Mouse (Mus musculus) liver, postnatal 0 days (tissue): ENCODE data around the gene Fank1. TPM values are rescaled to one million over a fixed set of nuclear protein-coding genes. Genes with fewer than 3 reads are reported as not detected.
A peak's percentile ranks its signal among the peaks of the same experiment; 100 is the strongest.

Experiments
- ATAC-seq: fragments of 200-750 bp; cut with Nextera tagmentation; 2 replicates; pipeline ENCODE4 v1.8.0; 2017; ENCODE audit warnings: mild to moderate bottlenecking, moderate library complexity
- DNase-seq: peaks from one replicate; pipeline ENCODE4 v3.0.0-alpha.2; 2016
- H3K27ac ChIP-seq: fragments of 300-500 bp; sonication (generic); 2 replicates; pipeline ENCODE4 v1.5.1; 2014; ENCODE audit warnings: antibody characterized with exemption, moderate library complexity, mild to moderate bottlenecking, low read depth
- H3K27me3 ChIP-seq: fragments of 300-500 bp; sonication (generic); 2 replicates; pipeline ENCODE4 v1.6.1; 2014; ENCODE audit warnings: low read length, control low read depth, mixed read lengths; ENCODE audit not compliant: insufficient read depth
- H3K36me3 ChIP-seq: fragments of 300-500 bp; sonication (generic); replicated peaks from 2 replicates; pipeline ENCODE4 v1.6.1; 2014; ENCODE audit warnings: mild to moderate bottlenecking, control low read depth, low read length, moderate library complexity, mixed read lengths; ENCODE audit not compliant: insufficient read depth
- H3K4me1 ChIP-seq: fragments of 300-500 bp; sonication (generic); 2 replicates; pipeline ENCODE4 v1.6.1; 2014; ENCODE audit warnings: antibody characterized with exemption, mild to moderate bottlenecking, control low read depth; ENCODE audit not compliant: insufficient read depth
- H3K4me2 ChIP-seq: fragments of 300-500 bp; sonication (generic); 2 replicates; pipeline ENCODE4 v1.6.1; 2014; ENCODE audit warnings: low read depth, mild to moderate bottlenecking, low read length, moderate library complexity, mixed read lengths
- H3K4me3 ChIP-seq: fragments of 300-500 bp; sonication (generic); 2 replicates; pipeline ENCODE4 v1.5.1; 2014; ENCODE audit warnings: low read depth, low read length
- H3K9ac ChIP-seq: fragments of 300-500 bp; sonication (generic); replicated peaks from 2 replicates; pipeline ENCODE4 v1.6.1; 2014; ENCODE audit warnings: mild to moderate bottlenecking, moderate library complexity
- H3K9me3 ChIP-seq: fragments of 300-500 bp; sonication (generic); 2 replicates; pipeline ENCODE4 v1.6.1; 2016; ENCODE audit warnings: mild to moderate bottlenecking, control low read depth, low read length, mixed read lengths
- CTCF ChIP-seq: sonication (generic); IDR thresholded peaks from 2 replicates; pipeline ENCODE4 v1.5.1; 2016; ENCODE audit warnings: antibody characterized with exemption, low read depth
- EP300 ChIP-seq: IDR thresholded peaks from 2 replicates; pipeline ENCODE4 v1.6.1; 2016; ENCODE audit warnings: antibody characterized with exemption, low read depth, mild to moderate bottlenecking
- whole genome bisulfite sequencing: fragments of 180-500 bp; shearing (Covaris S2); extraction: QIAGEN DNeasy Blood & Tissue Kit; methylation state at CpG from one replicate; pipeline ENCODE4 v1.1.7; 2014; ENCODE audit not compliant: insufficient replicate concordance; 5-methylcytosine and 5-hydroxymethylcytosine counted together
- polyA plus RNA-seq: library from polyadenylated mRNA; unstranded; fragments of >200 nt; fragmentation: Nextera tagmentation; extraction: Ambion mirVana; gene quantifications from 2 replicates; pipeline ENCODE4 v1.2.1, GENCODE M21; 2015

Fank1 gene
- polyA plus RNA-seq = not detected in 2 replicates

DNA sequence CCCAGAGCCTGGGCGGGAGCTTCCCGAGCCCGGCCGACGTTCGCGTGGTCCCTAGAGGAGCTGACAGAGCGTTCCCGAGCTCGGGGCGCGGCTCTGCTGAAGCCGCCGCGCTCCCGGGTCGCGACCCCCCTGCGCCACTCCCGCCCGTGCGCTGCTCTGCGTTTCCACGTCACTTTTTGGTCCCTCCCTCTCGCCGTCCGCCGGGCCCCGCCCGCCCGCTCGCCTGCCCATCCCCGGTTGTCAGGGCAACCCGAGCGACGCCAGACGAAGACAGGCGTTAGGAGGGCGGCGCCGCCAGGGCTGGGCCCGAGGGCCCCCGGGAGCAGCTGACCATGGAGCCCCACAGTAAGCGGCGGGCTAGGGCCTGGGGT lies at the start of gene Fank1:
Fank1 (plus strand) TSS at position 236 of the 371 bp plus-strand sequence.
- Histone ChIP-seq H3K4me3 (peak within 1 kb of the TSS; percentile 86), H3K9me3 (no peaks in the 10 kb centered on the region), H3K9ac (peak within 1 kb of the TSS; percentile 80), H3K27me3 (no peaks in the 10 kb centered on the region), H3K4me1 (peaks cover 11% of the 10 kb centered on the region), H3K36me3 (no peaks in the 10 kb centered on the region), H3K4me2 (peak within 1 kb of the TSS; percentile 90), H3K27ac (peak within 1 kb of the TSS; percentile 48; the same call in 1 of the 2 replicates)
- under 1% methylated on average over 45 of the region's 45 CpGs for WGBS
- DNase-seq (peak; percentile 93), ATAC-seq (peak; percentile 97)
- TF ChIP-seq EP300 (no peak), CTCF (no peak)

- TF ChIP-seq CTCF (no peak), EP300 (no peak)
- Histone ChIP-seq H3K36me3 (peaks cover 12% of the 10 kb centered on the region), H3K9me3 (no peaks in the 10 kb centered on the region), H3K4me2 (no peak overlapping the region), H3K9ac (no peak overlapping the region), H3K27ac (no peak overlapping the region), H3K27me3 (no peaks in the 10 kb centered on the region), H3K4me1 (no peaks in the 10 kb centered on the region), H3K4me3 (no peak overlapping the region)
- DNase-seq (no peak), ATAC-seq (no peak)
- 83% methylated on average over 6 of the region's 6 CpGs for WGBS
Observed at GRCm38 (mm10) chr7:133727027-133727426, 49.6 kb upstream of the Fank1 start.

GRCm38 (mm10) chr7:133729351-133729750 lies 47.3 kb upstream of the Fank1 start:
- WGBS = 77% methylated on average over 5 of the region's 5 CpGs
- Histone ChIP-seq H3K36me3 (peaks cover 2% of the 10 kb centered on the region; the same call in 1 of the 2 replicates), H3K27me3 (no peaks in the 10 kb centered on the region), H3K4me3 (no peak overlapping the region), H3K9me3 (no peaks in the 10 kb centered on the region), H3K27ac (no peak overlapping the region), H3K4me1 (no peaks in the 10 kb centered on the region), H3K9ac (no peak overlapping the region), H3K4me2 (no peak overlapping the region)
- ATAC-seq = no peak
- no peak for DNase-seq
- TF ChIP-seq CTCF (no peak), EP300 (no peak)

DNA sequence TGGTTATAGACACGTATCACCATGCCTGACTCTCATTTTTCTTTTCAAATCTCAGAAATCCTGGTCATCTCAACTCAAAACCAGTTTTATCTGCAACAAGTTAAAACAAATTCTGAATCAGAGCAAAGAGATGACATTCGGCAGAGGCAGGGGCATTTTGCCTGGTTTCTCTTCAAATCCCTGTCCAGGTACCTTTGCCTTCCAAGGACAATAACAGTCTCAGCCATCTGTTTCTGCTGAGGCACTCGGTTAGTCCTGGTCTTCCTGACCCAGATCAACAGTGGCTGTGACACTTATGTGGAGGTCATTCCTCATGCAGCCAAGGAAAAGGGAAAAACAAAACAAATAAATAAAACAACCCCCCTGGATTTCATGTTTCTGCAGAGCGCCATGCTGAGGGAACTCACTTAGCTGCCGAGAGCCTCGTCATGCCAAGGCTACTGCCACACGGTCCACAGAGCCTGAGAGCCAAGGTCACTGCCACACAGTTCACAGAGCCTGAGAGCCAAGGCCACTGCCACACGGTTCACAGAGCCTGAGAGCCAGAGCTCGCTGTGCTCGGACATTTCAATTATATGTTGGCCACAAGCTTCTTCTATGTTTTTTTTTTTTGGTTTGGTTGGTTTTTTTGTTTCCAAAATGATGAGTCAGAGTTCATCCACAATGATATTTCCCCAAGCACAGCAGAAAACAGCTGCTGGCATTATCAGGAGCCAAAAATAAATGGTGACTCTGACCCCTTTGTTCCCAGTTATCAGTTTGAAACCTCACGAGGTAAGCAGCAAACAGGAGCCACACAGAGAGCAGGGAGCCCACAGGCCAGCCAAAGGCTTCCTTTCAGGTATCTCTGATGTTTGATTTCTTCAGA lies 46.1 kb upstream of the Fank1 start:
- WGBS = 63% methylated on average over 11 of the region's 11 CpGs
- no peaks in the 10 kb centered on the region for H3K9me3 ChIP-seq
- H3K36me3 ChIP-seq = peaks cover 2% of the 10 kb centered on the region; the same call in 1 of the 2 replicates
- H3K4me2 ChIP-seq = no peak overlapping the region
- H3K4me3 ChIP-seq = no peak overlapping the region
- no peak overlapping the region for H3K9ac ChIP-seq
- ATAC-seq = no peak
- TF ChIP-seq CTCF (no peak), EP300 (no peak)
- no peak overlapping the region for H3K27ac ChIP-seq
- no peaks in the 10 kb centered on the region for H3K27me3 ChIP-seq
- DNase-seq = no peak
- no peaks in the 10 kb centered on the region for H3K4me1 ChIP-seq

GRCm38 (mm10) chr7:133731971-133732645 lies 44.6 kb upstream of the Fank1 start:
- no peaks in the 10 kb centered on the region for H3K9me3 ChIP-seq
- TF ChIP-seq CTCF = no peak
- no peak for TF ChIP-seq EP300
- peaks cover 2% of the 10 kb centered on the region; the same call in 1 of the 2 replicates for H3K36me3 ChIP-seq
- H3K9ac ChIP-seq = no peak overlapping the region
- H3K27me3 ChIP-seq = no peaks in the 10 kb centered on the region
- H3K4me1 ChIP-seq = no peaks in the 10 kb centered on the region
- no peak overlapping the region for H3K4me3 ChIP-seq
- 84% methylated on average over 4 of the region's 4 CpGs for WGBS
- no peak for DNase-seq
- H3K4me2 ChIP-seq = no peak overlapping the region
- no peak for ATAC-seq
- H3K27ac ChIP-seq = no peak overlapping the region

DNA sequence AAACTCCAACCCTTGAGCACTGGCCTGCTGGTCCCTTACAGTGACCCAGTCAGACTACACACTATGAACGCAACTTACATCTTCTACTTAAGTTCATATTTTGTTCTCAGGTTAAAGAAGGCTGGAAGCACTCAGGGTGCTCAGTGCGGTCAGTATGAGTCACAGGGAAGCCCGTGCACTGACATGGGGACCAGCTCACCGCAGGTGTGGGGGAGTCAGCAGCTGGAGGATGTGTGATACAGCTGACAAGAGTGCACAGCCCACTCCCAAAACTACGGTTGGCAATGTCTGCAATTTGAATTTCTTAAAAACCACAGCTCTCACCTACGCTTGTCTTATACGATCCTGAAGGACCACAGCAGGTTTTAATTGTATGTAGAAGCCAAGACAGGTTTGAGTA lies 36.1 kb upstream of the Fank1 start:
- H3K4me3 ChIP-seq = no peak overlapping the region
- H3K36me3 ChIP-seq = 0 out of 2 replicates have a peak, but pooled peaks cover 7% of the 10 kb centered on the region
- H3K9me3 ChIP-seq = no peaks in the 10 kb centered on the region
- WGBS = 80% methylated on average over 7 of the region's 7 CpGs
- no peaks in the 10 kb centered on the region for H3K27me3 ChIP-seq
- no peak for DNase-seq
- no peak for TF ChIP-seq EP300
- no peak for TF ChIP-seq CTCF
- H3K4me2 ChIP-seq = no peak overlapping the region
- H3K4me1 ChIP-seq = no peaks in the 10 kb centered on the region
- no peak overlapping the region for H3K9ac ChIP-seq
- no peak for ATAC-seq
- no peak overlapping the region for H3K27ac ChIP-seq
